Mouse (Mus musculus) kidney, postnatal 25 days (tissue): ENCODE measurements around the gene Hoxc13.

Experiments used
- DNase-seq, 2 experiments: peaks; one replicate each; pipeline ENCODE4 v3.0.0; 2021; ENCODE audit warnings: mixed read lengths in 2 of 2

Hoxc13 gene

DNA sequence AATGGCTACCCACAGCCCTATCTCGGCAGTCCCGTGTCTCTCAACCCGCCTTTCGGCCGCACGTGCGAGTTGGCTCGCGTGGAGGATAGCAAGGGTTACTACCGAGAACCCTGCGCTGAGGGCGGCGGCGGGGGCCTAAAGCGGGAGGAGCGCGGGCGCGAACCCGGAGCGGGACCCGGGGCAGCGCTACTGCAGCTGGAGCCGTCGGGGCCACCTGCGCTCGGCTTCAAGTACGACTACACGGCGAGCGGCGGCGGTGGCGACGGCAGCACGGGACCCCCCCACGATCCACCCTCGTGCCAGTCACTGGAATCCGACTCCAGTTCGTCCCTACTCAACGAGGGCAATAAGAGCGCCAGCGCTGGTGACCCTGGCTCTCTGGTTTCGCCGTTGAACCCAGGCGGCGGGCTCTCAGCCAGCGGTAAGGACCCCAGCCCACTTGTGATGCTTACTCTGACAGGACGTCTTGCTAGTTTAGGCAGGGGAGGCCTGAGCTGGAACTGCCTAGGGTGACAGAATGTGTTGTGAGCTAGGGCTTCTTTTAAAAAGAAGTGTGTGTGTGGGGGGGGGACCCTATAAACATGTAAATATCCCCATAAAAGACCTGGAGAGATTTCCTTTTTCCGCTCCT is 16.2 kb downstream of the Hoxc13 start:
- no peak for DNase-seq

- peak in 1 of 2 experiments; percentile 27 for DNase-seq
Observed at GRCm38 (mm10) chr15:102939256-102940155, 18.6 kb downstream of the Hoxc13 start.

- peak in 1 of 2 experiments; percentile 42 for DNase-seq
Observed at GRCm38 (mm10) chr15:102942739-102943467, 22.0 kb downstream of the Hoxc13 start.

DNA sequence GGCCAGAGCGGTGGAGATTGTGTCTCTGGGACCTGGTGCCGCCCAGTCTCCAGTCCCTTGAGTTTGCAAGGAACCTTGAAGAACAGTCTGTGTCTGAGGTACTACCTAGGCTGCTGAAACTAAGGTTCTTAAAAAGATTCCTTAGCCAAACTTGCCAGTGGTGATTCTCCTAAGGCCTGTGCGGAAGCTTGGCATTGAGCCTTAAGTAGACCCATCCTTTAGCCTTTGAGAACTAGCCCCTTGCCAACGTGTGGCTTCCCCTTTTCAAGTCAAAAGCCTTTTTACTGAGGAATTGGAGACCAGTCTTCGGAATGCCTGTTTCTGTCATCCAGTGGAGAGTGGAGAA is 22.5 kb downstream of the Hoxc13 start:
- no peak for DNase-seq

DNA sequence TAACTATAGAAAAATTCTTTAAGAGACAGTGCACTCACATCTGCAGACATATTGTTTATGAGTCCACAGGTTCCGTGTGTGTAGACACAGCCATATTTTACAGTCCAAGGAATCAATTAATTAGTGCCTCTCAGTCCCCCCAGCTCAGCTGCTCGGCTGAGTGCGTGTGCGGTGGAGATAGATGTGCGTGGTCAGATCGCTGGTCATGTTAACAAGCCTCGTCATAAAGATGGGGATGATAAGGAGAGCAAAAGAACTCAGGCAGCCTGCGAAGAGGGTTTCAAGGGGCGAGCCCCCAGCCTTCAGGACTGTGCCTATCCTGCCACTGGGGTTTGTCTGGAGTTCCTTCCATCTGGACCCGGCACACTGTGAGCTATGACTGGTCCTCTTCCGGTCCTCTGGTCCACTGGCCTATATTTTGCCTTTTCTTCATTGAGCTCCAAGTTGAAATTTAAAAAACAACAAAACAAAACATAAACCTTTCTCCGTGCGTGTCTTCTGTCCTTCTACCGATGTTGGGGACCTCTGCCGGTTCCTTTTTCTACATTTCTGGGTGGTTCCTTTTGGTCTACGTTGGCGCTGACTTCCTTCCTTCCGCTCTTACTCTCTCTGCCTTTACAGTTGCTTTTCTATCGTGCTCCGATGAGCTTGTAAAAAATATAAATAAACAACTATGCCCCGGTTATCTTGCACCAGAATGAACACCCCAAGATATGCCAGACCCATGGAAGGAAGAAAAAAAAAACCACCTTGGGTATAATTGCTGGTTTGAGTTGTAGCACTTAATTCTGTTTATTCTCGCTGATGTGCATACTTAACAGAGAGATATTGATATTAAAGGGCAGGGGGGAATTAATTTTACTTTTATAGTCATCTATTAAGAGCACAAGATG is 24.5 kb downstream of the Hoxc13 start:
- DNase-seq, result peak in 1 of 2 experiments; percentile 24

GRCm38 (mm10) chr15:102947276-102947675 is 26.4 kb downstream of the Hoxc13 start:
- DNase-seq, result peak in 1 of 2 experiments; percentile 23

DNA sequence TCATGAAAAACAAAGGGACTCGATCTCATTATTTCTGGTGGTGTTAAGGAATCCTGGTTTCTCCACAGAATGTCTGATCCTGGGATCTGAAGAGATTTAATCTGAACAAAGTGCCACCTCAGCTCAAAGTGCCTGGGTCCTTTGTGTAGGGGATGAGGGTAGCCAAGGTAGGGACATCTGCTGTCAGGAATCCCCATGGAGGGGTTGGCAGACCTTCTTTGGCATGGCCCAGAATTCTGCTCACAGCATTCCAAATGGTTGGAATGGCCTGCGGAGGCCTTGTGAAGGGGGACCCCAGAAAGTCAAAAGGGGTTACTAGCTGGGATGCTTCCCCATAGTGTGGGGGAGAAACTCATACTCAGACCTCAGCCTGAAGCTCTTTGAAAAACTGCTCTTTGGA is 27.9 kb downstream of the Hoxc13 start:
- DNase-seq, result no peak

DNA sequence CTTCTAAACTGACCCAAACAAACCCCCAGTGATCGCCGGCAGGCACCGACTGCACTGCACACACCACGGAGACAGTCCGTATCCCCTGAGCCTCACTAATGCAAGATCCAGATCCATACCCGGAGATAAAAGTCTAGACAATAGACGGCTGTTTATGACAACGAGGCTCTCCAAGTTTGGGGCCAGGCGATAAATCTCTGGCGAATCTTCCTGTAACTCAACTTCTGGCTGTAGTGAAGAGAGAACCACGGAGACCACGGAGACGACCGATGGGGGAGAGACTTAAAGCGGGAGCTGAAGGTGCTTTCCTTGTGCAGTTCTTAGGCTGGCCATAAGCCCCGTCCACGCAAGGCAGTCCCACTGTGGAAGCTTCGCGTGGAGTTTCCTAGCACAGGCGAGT is 28.8 kb downstream of the Hoxc13 start:
- DNase-seq, result peak in 1 of 2 experiments; percentile 30

DNA sequence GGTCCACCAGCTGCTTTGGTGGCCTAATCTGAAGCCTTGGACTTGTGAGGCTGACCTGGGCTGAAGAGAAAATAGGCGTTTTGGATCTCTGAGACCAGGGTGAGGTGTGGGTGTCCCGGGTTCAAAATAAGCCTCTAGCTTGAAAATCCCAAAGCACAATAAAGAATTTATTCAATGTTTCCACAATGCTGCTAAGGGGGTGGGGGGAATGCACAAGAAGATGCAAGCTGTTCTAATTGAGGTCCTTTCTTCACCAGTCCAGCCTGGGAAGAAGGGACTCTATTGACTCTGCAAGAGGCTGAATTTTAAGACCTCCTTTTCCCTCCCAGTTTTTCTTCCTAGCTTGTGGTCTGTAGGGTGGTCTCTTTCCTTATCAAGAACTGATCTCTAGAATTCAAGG is 30.0 kb downstream of the Hoxc13 start:
- no peak for DNase-seq

GRCm38 (mm10) chr15:102953561-102953960 is 32.7 kb downstream of the Hoxc13 start:
- peak in 1 of 2 experiments; percentile 32 for DNase-seq

DNA sequence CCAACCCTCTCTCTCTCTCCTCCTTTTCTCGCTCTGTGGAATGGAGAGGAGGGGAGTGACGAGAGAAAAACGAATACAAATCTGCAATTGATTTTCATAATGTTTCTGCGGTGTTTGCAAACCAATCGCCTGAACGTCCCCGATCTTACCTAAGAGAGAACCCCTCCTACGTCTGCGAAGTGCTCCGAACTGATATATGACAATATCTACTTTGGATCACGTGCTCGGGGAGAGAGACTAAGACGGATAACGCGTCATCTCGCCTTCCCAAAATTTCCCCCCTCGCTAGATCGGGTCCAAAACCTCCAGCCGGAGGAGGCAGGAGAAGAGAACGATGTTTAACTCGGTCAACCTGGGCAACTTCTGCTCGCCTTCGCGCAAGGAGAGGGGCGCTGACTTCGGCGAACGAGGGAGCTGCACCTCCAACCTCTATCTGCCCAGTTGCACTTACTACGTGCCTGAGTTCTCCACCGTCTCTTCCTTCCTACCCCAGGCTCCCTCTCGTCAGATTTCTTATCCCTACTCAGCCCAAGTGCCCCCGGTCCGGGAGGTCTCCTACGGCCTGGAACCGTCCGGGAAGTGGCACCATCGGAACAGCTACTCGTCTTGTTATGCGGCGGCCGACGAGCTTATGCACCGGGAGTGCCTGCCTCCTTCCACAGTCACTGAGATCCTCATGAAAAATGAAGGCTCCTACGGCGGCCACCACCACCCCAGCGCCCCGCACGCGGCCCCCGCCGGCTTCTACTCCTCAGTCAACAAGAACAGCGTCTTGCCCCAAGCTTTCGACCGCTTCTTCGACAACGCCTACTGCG is 33.5 kb downstream of the Hoxc13 start, which contains the start of gene Hoxc11:
Gene Hoxc11, plus strand, starts transcription at position 236 of the 815 bp plus-strand sequence.
- DNase-seq, result peak in 1 of 2 experiments; percentile 52

DNA sequence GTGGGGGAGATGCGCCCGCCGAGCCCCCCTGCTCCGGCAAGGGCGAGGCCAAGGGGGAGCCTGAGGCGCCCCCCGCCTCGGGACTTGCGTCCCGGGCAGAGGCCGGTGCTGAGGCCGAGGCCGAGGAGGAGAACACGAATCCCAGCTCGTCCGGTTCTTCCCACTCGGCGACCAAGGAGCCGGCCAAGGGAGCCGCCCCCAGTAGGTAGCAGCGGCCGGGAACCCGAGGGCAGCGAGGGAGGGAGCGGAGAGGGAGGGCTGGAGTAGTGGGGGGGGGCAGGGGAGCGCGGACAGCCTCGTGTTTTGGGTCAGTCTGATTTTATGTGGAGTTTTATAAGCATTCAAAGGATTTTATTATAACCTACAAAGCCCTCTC is 34.1 kb downstream of the Hoxc13 start:
- DNase-seq, result peak in 1 of 2 experiments; percentile 51

- peak in 1 of 2 experiments; percentile 65 for DNase-seq
Observed at GRCm38 (mm10) chr15:102955833-102956640, 35.1 kb downstream of the Hoxc13 start.

GRCm38 (mm10) chr15:102956906-102957305 is 36.0 kb downstream of the Hoxc13 start:
- peak in 1 of 2 experiments; percentile 37 for DNase-seq

DNA sequence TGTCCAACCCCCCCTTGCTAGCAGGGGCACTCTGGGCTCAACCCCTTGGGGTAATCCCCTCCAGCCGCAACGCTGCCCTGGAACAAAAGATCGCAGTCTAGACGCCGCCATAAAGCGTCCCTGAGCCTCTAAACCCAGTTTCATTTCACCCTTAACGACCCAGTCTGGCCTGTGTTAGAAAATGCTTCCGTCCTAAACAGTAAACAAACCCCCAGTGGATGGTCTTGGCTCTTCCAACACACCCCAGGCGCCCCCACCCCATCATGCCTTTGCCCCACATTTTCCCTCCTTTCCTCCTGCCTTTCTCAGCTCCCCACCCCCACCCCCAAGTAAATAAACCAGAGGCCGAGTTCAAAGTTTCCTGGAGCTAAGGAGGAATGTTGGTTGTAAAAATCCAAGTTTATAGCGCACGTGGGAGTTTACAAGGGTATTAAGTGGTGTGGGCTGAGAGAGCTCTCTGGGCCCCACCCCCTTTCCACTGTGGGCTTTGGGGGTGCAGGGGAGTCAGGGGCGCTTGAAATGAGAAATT is 38.8 kb downstream of the Hoxc13 start:
- no peak for DNase-seq

DNA sequence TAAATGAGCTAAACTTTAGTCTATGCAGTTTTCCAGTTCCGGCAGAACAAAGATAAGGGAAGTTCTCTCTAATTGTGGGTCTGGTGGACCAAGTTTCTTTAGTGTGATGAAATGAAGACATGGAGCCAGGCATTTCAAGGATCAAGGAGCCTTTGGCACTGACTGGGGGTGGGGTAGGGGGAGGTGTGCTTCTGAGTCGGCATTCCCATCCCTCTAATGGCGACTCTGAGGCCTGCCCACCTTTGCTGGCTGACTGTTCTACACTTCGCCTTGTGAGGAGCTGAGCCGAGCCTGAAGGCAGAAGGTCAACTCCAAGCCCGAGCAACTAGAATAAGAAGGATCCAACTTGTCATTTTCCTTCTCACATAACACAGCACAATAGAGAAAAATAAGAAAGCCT is 40.8 kb downstream of the Hoxc13 start:
- peak in 1 of 2 experiments; percentile 62 for DNase-seq

DNA sequence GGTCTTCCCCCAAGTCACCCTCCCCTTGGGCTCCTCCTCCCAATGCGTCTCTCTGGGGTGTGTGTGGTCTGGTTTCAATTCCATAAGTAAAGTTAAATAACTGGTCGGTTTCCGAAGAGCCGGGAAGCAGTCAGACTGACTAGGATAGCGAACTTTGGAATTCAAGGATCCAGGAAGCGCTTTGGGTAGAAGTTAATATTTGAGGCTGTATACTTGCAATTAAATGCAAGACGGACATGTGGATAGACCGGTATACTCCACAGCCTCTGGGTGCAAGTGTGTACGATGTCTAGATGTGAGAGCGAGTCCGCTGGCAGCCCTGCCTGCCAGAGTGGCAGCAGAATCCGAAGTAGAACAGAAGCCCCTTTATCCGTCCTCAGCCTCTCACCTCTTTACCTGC is 41.6 kb downstream of the Hoxc13 start:
- peak in 1 of 2 experiments; percentile 34 for DNase-seq

GRCm38 (mm10) chr15:102963259-102963658 is 42.4 kb downstream of the Hoxc13 start:
- DNase-seq, result peak in 1 of 2 experiments; percentile 49

GRCm38 (mm10) chr15:102963671-102964640 is 43.1 kb downstream of the Hoxc13 start:
- DNase-seq, result peak; percentile 74 to 87
